Mouse (Mus musculus) heart, adult 2 months (tissue): Measurements from ENCODE around the gene Hmga1b.

ENCODE experiments used
- CTCF ChIP-seq: fragments of 200-600 bp; IDR thresholded peaks from 2 replicates; pipeline ENCODE4 v1.8.1; 2022; ENCODE audit warnings: antibody characterized with exemption, mild to moderate bottlenecking, moderate library complexity
- EP300 ChIP-seq: fragments of 200-500 bp; IDR thresholded peaks from 2 replicates; pipeline ENCODE4 v1.6.1; 2011; ENCODE audit warnings: low read depth, low read length, control low read depth; ENCODE audit not compliant: insufficient read depth
- POLR2A ChIP-seq: fragments of 200-500 bp; IDR thresholded peaks from 2 replicates; pipeline ENCODE4 v1.6.1; 2011; ENCODE audit warnings: mild to moderate bottlenecking, low read depth, low read length, control low read depth; ENCODE audit not compliant: insufficient read depth

- TF ChIP-seq POLR2A (no peak), CTCF (no peak), EP300 (no peak)
Observed at GRCm38 (mm10) chr11:120740981-120741380, 21.6 kb upstream of the Hmga1b start.
